Mouse (Mus musculus) heart, adult 2 months (tissue): ENCODE results near the gene Nup107. TPM values are rescaled to one million over a fixed set of nuclear protein-coding genes. Genes with fewer than 3 reads are reported as not detected.
A peak's percentile ranks its signal among the peaks of the same experiment; 100 is the strongest.

Source experiments
- DNase-seq, 2 experiments: peaks; one replicate each; pipeline ENCODE4 v3.0.0; 2021
- H3K27ac ChIP-seq: fragments of 200-600 bp; 2 replicates; pipeline ENCODE4 v1.8.1; 2022
- H3K27me3 ChIP-seq: fragments of 200-500 bp; 2 replicates; pipeline ENCODE4 v1.6.1; 2012; ENCODE audit warnings: mild to moderate bottlenecking, low read length, inconsistent platforms, mixed read lengths; ENCODE audit not compliant: control insufficient read depth, insufficient read depth
- H3K36me3 ChIP-seq: fragments of 200-500 bp; 2 replicates; pipeline ENCODE4 v1.6.1; 2012; ENCODE audit warnings: low read length, inconsistent platforms; ENCODE audit not compliant: control insufficient read depth, insufficient read depth
- H3K4me1 ChIP-seq: fragments of 200-500 bp; 2 replicates; pipeline ENCODE4 v1.6.1; 2011; ENCODE audit warnings: low read length; ENCODE audit not compliant: control insufficient read depth, insufficient read depth
- H3K4me3 ChIP-seq: fragments of 200-600 bp; 2 replicates; pipeline ENCODE4 v1.8.1; 2022
- H3K79me2 ChIP-seq: fragments of 200-500 bp; replicated peaks from 2 replicates; pipeline ENCODE4 v1.6.1; 2012; ENCODE audit warnings: mild to moderate bottlenecking, inconsistent platforms, low read length, moderate library complexity, mixed read lengths; ENCODE audit not compliant: control insufficient read depth, insufficient read depth
- H3K9ac ChIP-seq: fragments of 200-500 bp; 2 replicates; pipeline ENCODE4 v1.6.1; 2012; ENCODE audit warnings: low read depth, mild to moderate bottlenecking, control low read depth, inconsistent platforms, low read length, mixed read lengths
- CTCF ChIP-seq: fragments of 200-600 bp; IDR thresholded peaks from 2 replicates; pipeline ENCODE4 v1.8.1; 2022; ENCODE audit warnings: antibody characterized with exemption, mild to moderate bottlenecking, moderate library complexity
- EP300 ChIP-seq: fragments of 200-500 bp; IDR thresholded peaks from 2 replicates; pipeline ENCODE4 v1.6.1; 2011; ENCODE audit warnings: low read depth, low read length, control low read depth; ENCODE audit not compliant: insufficient read depth
- POLR2A ChIP-seq: fragments of 200-500 bp; IDR thresholded peaks from 2 replicates; pipeline ENCODE4 v1.6.1; 2011; ENCODE audit warnings: mild to moderate bottlenecking, low read depth, low read length, control low read depth; ENCODE audit not compliant: insufficient read depth
- WGBS: fragments of 180-500 bp; shearing (Covaris S2); methylation state at CpG from one replicate; pipeline ENCODE4 v1.1.7; 2018; 5-methylcytosine and 5-hydroxymethylcytosine counted together
- intact Hi-C: fragments of 180-260 bp; cut with DNase I; formaldehyde crosslinking; loops from one replicate; pipeline ENCODE4 v1.15.1; 2025
- polyA plus RNA-seq: library from polyadenylated mRNA; depleted of rRNA; stranded (reverse); fragments of >200 nt; gene quantifications from 2 replicates; pipeline ENCODE4 v1.2.3, GENCODE M21; 2012
- total RNA-seq, 2 experiments: library from RNA; stranded (reverse); gene quantifications; 2 replicates each; pipeline ENCODE4 v1.2.3; 2021

The Nup107 gene
- total and polyA plus RNA-seq, 3 experiments = 4.9 to 8.6 (median 7.0) TPM

- 65% methylated on average over 6 of the region's 6 CpGs for WGBS
- intact Hi-C loops = no loop called here
- Histone ChIP-seq H3K4me1 (no peaks in the 10 kb centered on the region), H3K27ac (no peak overlapping the region), H3K4me3 (no peak overlapping the region), H3K27me3 (no peaks in the 10 kb centered on the region), H3K79me2 (no peaks in the 10 kb centered on the region), H3K9ac (no peak overlapping the region), H3K36me3 (no peaks in the 10 kb centered on the region)
- TF ChIP-seq POLR2A (no peak), EP300 (no peak), CTCF (no peak)
- no peak for DNase-seq
Observed at GRCm38 (mm10) chr10:117798436-117799035, 6.0 kb upstream of the Nup107 start.

- no peaks in the 10 kb centered on the region for H3K4me1 ChIP-seq
- H3K79me2 ChIP-seq = no peaks in the 10 kb centered on the region
- H3K9ac ChIP-seq = no peak overlapping the region
- TF ChIP-seq CTCF (no peak), POLR2A (no peak), EP300 (no peak)
- WGBS = 72% methylated on average over 7 of the region's 7 CpGs
- no peak overlapping the region for H3K27ac ChIP-seq
- no peaks in the 10 kb centered on the region for H3K36me3 ChIP-seq
- no peak overlapping the region for H3K4me3 ChIP-seq
- DNase-seq = no peak
- no peaks in the 10 kb centered on the region for H3K27me3 ChIP-seq
- intact Hi-C loops = no loop called here
Observed at GRCm38 (mm10) chr10:117797684-117798083, 5.2 kb upstream of the Nup107 start.

GRCm38 (mm10) chr10:117797106-117797505 is 4.6 kb upstream of the Nup107 start:
- H3K4me3 ChIP-seq = no peak overlapping the region
- no peak for DNase-seq
- H3K27me3 ChIP-seq = no peaks in the 10 kb centered on the region
- intact Hi-C loops = no loop called here
- TF ChIP-seq CTCF = no peak
- TF ChIP-seq EP300 = no peak
- no peak for TF ChIP-seq POLR2A
- WGBS = 87% methylated on average over 12 of the region's 12 CpGs
- no peaks in the 10 kb centered on the region for H3K79me2 ChIP-seq
- H3K4me1 ChIP-seq = no peaks in the 10 kb centered on the region
- H3K27ac ChIP-seq = no peak overlapping the region
- H3K9ac ChIP-seq = no peak overlapping the region
- no peaks in the 10 kb centered on the region for H3K36me3 ChIP-seq

- H3K27me3 ChIP-seq = no peaks in the 10 kb centered on the region
- peak; percentile 66 for TF ChIP-seq CTCF
- no peak for TF ChIP-seq EP300
- 93% methylated on average over 7 of the region's 7 CpGs for WGBS
- DNase-seq = no peak
- no peak overlapping the region for H3K4me3 ChIP-seq
- no peaks in the 10 kb centered on the region for H3K4me1 ChIP-seq
- H3K9ac ChIP-seq = no peak overlapping the region
- intact Hi-C loops = no loop called here
- H3K27ac ChIP-seq = no peak overlapping the region
- no peaks in the 10 kb centered on the region for H3K36me3 ChIP-seq
- H3K79me2 ChIP-seq = no peaks in the 10 kb centered on the region
Observed at GRCm38 (mm10) chr10:117796181-117796580, 3.7 kb upstream of the Nup107 start.

- intact Hi-C loops = no loop called here
- no peak for TF ChIP-seq POLR2A
- TF ChIP-seq CTCF = no peak
- no peak for TF ChIP-seq EP300
- no peak overlapping the region for H3K27ac ChIP-seq
- no peak for DNase-seq
- no peak overlapping the region for H3K9ac ChIP-seq
- no peaks in the 10 kb centered on the region for H3K4me1 ChIP-seq
- H3K27me3 ChIP-seq = no peaks in the 10 kb centered on the region
- H3K4me3 ChIP-seq = no peak overlapping the region
- WGBS = 76% methylated on average over 4 of the region's 4 CpGs
- H3K79me2 ChIP-seq = peaks cover 2% of the 10 kb centered on the region
- H3K36me3 ChIP-seq = no peaks in the 10 kb centered on the region
Observed at GRCm38 (mm10) chr10:117795206-117795605, 2.7 kb upstream of the Nup107 start.

GRCm38 (mm10) chr10:117793436-117794030 is 1.0 kb upstream of the Nup107 start:
- intact Hi-C loops = loop anchor here (2.0 kb wide), 3 partner anchors 51 to 317 kb away; no protein-coding TSS in a partner anchor
- Histone ChIP-seq H3K4me1 (no peaks in the 10 kb centered on the region), H3K27me3 (no peaks in the 10 kb centered on the region), H3K79me2 (peaks cover 2% of the 10 kb centered on the region), H3K4me3 (no peak overlapping the region), H3K36me3 (no peaks in the 10 kb centered on the region), H3K9ac (no peak overlapping the region), H3K27ac (peak overlapping the region; percentile 87)
- TF ChIP-seq EP300 = no peak
- TF ChIP-seq CTCF = no peak
- no peak for TF ChIP-seq POLR2A
- WGBS = 53% methylated on average over 11 of the region's 11 CpGs
- no peak for DNase-seq
